Mouse (Mus musculus): ENCODE results near the gene Gng4. TPM values are rescaled to one million over a fixed set of nuclear protein-coding genes. Genes with fewer than 3 reads are reported as not detected.

Gene Gng4
- polyA plus RNA-seq, 1 experiment from 2014 or later, result 0.11 TPM

GRCm38 (mm10) chr13:13830469-13831074 is 46.7 kb downstream of the Gng4 start:
- no peak for ATAC-seq (ENCODE audit: low read depth)
- H3K27ac ChIP-seq (ENCODE audit: low read length), result no peak overlapping the region
- H3K4me1 ChIP-seq (ENCODE audit: control insufficient read depth, low read depth, low read length), result no peaks in the 10 kb centered on the region
- no peaks in the 10 kb centered on the region for H3K27me3 ChIP-seq (ENCODE audit: control insufficient read depth, insufficient read depth, low read depth, low read length)
- H3K4me2 ChIP-seq (ENCODE audit: low read depth, low read length), result no peak overlapping the region
- H3K4me3 ChIP-seq (ENCODE audit: low read depth, low read length), result no peak overlapping the region
- no peak overlapping the region for H3K9ac ChIP-seq (ENCODE audit: low read depth, low read length)
- 34% methylated on average over 4 of the region's 4 CpGs for WGBS (ENCODE audit: insufficient replicate concordance)
- no peaks in the 10 kb centered on the region for H3K9me3 ChIP-seq (replicated peaks; ENCODE audit: control insufficient read depth, low read length)
- H3K36me3 ChIP-seq (ENCODE audit: control insufficient read depth, insufficient read depth), result no peaks in the 10 kb centered on the region

GRCm38 (mm10) chr13:13835180-13835579 is 51.3 kb downstream of the Gng4 start:
- Histone ChIP-seq H3K9me3 (replicated peaks; ENCODE audit: control insufficient read depth, low read length) (no peaks in the 10 kb centered on the region), H3K27ac (ENCODE audit: low read length) (no peak overlapping the region), H3K36me3 (ENCODE audit: control insufficient read depth, insufficient read depth) (no peaks in the 10 kb centered on the region), H3K4me2 (ENCODE audit: low read depth, low read length) (no peak overlapping the region), H3K4me3 (ENCODE audit: low read depth, low read length) (no peak overlapping the region), H3K9ac (ENCODE audit: low read depth, low read length) (no peak overlapping the region), H3K4me1 (ENCODE audit: control insufficient read depth, low read depth, low read length) (no peaks in the 10 kb centered on the region), H3K27me3 (ENCODE audit: control insufficient read depth, insufficient read depth, low read depth, low read length) (no peaks in the 10 kb centered on the region)
- no peak for ATAC-seq (ENCODE audit: low read depth)
- WGBS (ENCODE audit: insufficient replicate concordance), result 35% methylated on average over 2 of the region's 2 CpGs

- 56% methylated on average over 4 of the region's 4 CpGs for WGBS (ENCODE audit: insufficient replicate concordance)
- Histone ChIP-seq H3K9me3 (replicated peaks; ENCODE audit: control insufficient read depth, low read length) (no peaks in the 10 kb centered on the region), H3K4me1 (ENCODE audit: control insufficient read depth, low read depth, low read length) (no peaks in the 10 kb centered on the region), H3K4me2 (ENCODE audit: low read depth, low read length) (no peak overlapping the region), H3K27ac (ENCODE audit: low read length) (no peak overlapping the region), H3K36me3 (ENCODE audit: control insufficient read depth, insufficient read depth) (no peaks in the 10 kb centered on the region), H3K9ac (ENCODE audit: low read depth, low read length) (no peak overlapping the region), H3K4me3 (ENCODE audit: low read depth, low read length) (no peak overlapping the region), H3K27me3 (ENCODE audit: control insufficient read depth, insufficient read depth, low read depth, low read length) (no peaks in the 10 kb centered on the region)
- no peak for ATAC-seq (ENCODE audit: low read depth)
Measured at GRCm38 (mm10) chr13:13845021-13845420, 61.2 kb downstream of the Gng4 start.

- Histone ChIP-seq H3K4me2 (ENCODE audit: low read depth, low read length) (no peak overlapping the region), H3K27ac (ENCODE audit: low read length) (no peak overlapping the region), H3K36me3 (ENCODE audit: control insufficient read depth, insufficient read depth) (no peaks in the 10 kb centered on the region), H3K27me3 (ENCODE audit: control insufficient read depth, insufficient read depth, low read depth, low read length) (no peaks in the 10 kb centered on the region), H3K4me1 (ENCODE audit: control insufficient read depth, low read depth, low read length) (no peaks in the 10 kb centered on the region), H3K9ac (ENCODE audit: low read depth, low read length) (no peak overlapping the region), H3K4me3 (ENCODE audit: low read depth, low read length) (no peak overlapping the region), H3K9me3 (replicated peaks; ENCODE audit: control insufficient read depth, low read length) (no peaks in the 10 kb centered on the region)
- 43% methylated on average over 3 of the region's 3 CpGs for WGBS (ENCODE audit: insufficient replicate concordance)
- ATAC-seq (ENCODE audit: low read depth), result no peak
Measured at GRCm38 (mm10) chr13:13847075-13847599, 63.3 kb downstream of the Gng4 start.

GRCm38 (mm10) chr13:13857190-13857589 is 73.3 kb downstream of the Gng4 start:
- no peaks in the 10 kb centered on the region for H3K36me3 ChIP-seq (ENCODE audit: control insufficient read depth, insufficient read depth)
- no peak overlapping the region for H3K4me3 ChIP-seq (ENCODE audit: low read depth, low read length)
- no peak for ATAC-seq (ENCODE audit: low read depth)
- H3K27me3 ChIP-seq (ENCODE audit: control insufficient read depth, insufficient read depth, low read depth, low read length), result no peaks in the 10 kb centered on the region
- no peak overlapping the region for H3K9ac ChIP-seq (ENCODE audit: low read depth, low read length)
- no peaks in the 10 kb centered on the region for H3K9me3 ChIP-seq (replicated peaks; ENCODE audit: control insufficient read depth, low read length)
- no peak overlapping the region for H3K4me2 ChIP-seq (ENCODE audit: low read depth, low read length)
- WGBS (ENCODE audit: insufficient replicate concordance), result 59% methylated on average over 4 of the region's 4 CpGs
- H3K27ac ChIP-seq (ENCODE audit: low read length), result no peak overlapping the region
- H3K4me1 ChIP-seq (ENCODE audit: control insufficient read depth, low read depth, low read length), result no peaks in the 10 kb centered on the region

GRCm38 (mm10) chr13:13862346-13862745 is 78.5 kb downstream of the Gng4 start:
- H3K9me3 ChIP-seq (replicated peaks; ENCODE audit: control insufficient read depth, low read length), result no peaks in the 10 kb centered on the region
- H3K36me3 ChIP-seq (ENCODE audit: control insufficient read depth, insufficient read depth), result no peaks in the 10 kb centered on the region
- 61% methylated on average over 11 of the region's 11 CpGs for WGBS (ENCODE audit: insufficient replicate concordance)
- H3K27me3 ChIP-seq (ENCODE audit: control insufficient read depth, insufficient read depth, low read depth, low read length), result no peaks in the 10 kb centered on the region
- peak; percentile 68 for ATAC-seq (ENCODE audit: low read depth)
- H3K9ac ChIP-seq (ENCODE audit: low read depth, low read length), result no peak overlapping the region
- H3K4me1 ChIP-seq (ENCODE audit: control insufficient read depth, low read depth, low read length), result no peaks in the 10 kb centered on the region
- no peak overlapping the region for H3K4me2 ChIP-seq (ENCODE audit: low read depth, low read length)
- no peak overlapping the region for H3K27ac ChIP-seq (ENCODE audit: low read length)
- no peak overlapping the region for H3K4me3 ChIP-seq (ENCODE audit: low read depth, low read length)

GRCm38 (mm10) chr13:13862941-13863340 is 79.1 kb downstream of the Gng4 start:
- H3K4me1 ChIP-seq (ENCODE audit: control insufficient read depth, low read depth, low read length), result no peaks in the 10 kb centered on the region
- no peak overlapping the region for H3K4me2 ChIP-seq (ENCODE audit: low read depth, low read length)
- WGBS (ENCODE audit: insufficient replicate concordance), result 51% methylated on average over 6 of the region's 6 CpGs
- no peaks in the 10 kb centered on the region for H3K27me3 ChIP-seq (ENCODE audit: control insufficient read depth, insufficient read depth, low read depth, low read length)
- no peak overlapping the region for H3K27ac ChIP-seq (ENCODE audit: low read length)
- no peaks in the 10 kb centered on the region for H3K9me3 ChIP-seq (replicated peaks; ENCODE audit: control insufficient read depth, low read length)
- ATAC-seq (ENCODE audit: low read depth), result peak; percentile 67
- no peaks in the 10 kb centered on the region for H3K36me3 ChIP-seq (ENCODE audit: control insufficient read depth, insufficient read depth)
- no peak overlapping the region for H3K9ac ChIP-seq (ENCODE audit: low read depth, low read length)
- H3K4me3 ChIP-seq (ENCODE audit: low read depth, low read length), result no peak overlapping the region

- WGBS (ENCODE audit: insufficient replicate concordance), result 63% methylated on average over 2 of the region's 2 CpGs
- no peaks in the 10 kb centered on the region for H3K4me1 ChIP-seq (ENCODE audit: control insufficient read depth, low read depth, low read length)
- H3K4me2 ChIP-seq (ENCODE audit: low read depth, low read length), result no peak overlapping the region
- H3K27ac ChIP-seq (ENCODE audit: low read length), result no peak overlapping the region
- no peaks in the 10 kb centered on the region for H3K36me3 ChIP-seq (ENCODE audit: control insufficient read depth, insufficient read depth)
- ATAC-seq (ENCODE audit: low read depth), result no peak
- H3K9ac ChIP-seq (ENCODE audit: low read depth, low read length), result no peak overlapping the region
- no peaks in the 10 kb centered on the region for H3K9me3 ChIP-seq (replicated peaks; ENCODE audit: control insufficient read depth, low read length)
- H3K4me3 ChIP-seq (ENCODE audit: low read depth, low read length), result no peak overlapping the region
- no peaks in the 10 kb centered on the region for H3K27me3 ChIP-seq (ENCODE audit: control insufficient read depth, insufficient read depth, low read depth, low read length)
Measured at GRCm38 (mm10) chr13:13866339-13866738, 82.5 kb downstream of the Gng4 start.

- Histone ChIP-seq H3K4me3 (ENCODE audit: low read depth, low read length) (no peak overlapping the region), H3K4me1 (ENCODE audit: control insufficient read depth, low read depth, low read length) (no peaks in the 10 kb centered on the region), H3K36me3 (ENCODE audit: control insufficient read depth, insufficient read depth) (no peaks in the 10 kb centered on the region), H3K4me2 (ENCODE audit: low read depth, low read length) (no peak overlapping the region), H3K9ac (ENCODE audit: low read depth, low read length) (no peak overlapping the region), H3K9me3 (replicated peaks; ENCODE audit: control insufficient read depth, low read length) (no peaks in the 10 kb centered on the region), H3K27ac (ENCODE audit: low read length) (no peak overlapping the region), H3K27me3 (ENCODE audit: control insufficient read depth, insufficient read depth, low read depth, low read length) (no peaks in the 10 kb centered on the region)
- 53% methylated on average over 2 of the region's 2 CpGs for WGBS (ENCODE audit: insufficient replicate concordance)
- no peak for ATAC-seq (ENCODE audit: low read depth)
Measured at GRCm38 (mm10) chr13:13867078-13867759, 83.4 kb downstream of the Gng4 start.

Measured in liver, embryonic 16.5 days (tissue).